Mouse (Mus musculus) layer of hippocampus, adult 9-10 months (tissue): ENCODE measurements at regions not wholly inside any gene's neighbourhood (a gene's known extent, or its start where the extent isn't known, plus 50 kb on each side); places are given as distances from the start of the nearest gene placed in this dataset.

ENCODE experiments used
- DNase-seq: peaks from one replicate; pipeline ENCODE4 v3.0.0; 2022; ENCODE audit warnings: low spot score

DNA sequence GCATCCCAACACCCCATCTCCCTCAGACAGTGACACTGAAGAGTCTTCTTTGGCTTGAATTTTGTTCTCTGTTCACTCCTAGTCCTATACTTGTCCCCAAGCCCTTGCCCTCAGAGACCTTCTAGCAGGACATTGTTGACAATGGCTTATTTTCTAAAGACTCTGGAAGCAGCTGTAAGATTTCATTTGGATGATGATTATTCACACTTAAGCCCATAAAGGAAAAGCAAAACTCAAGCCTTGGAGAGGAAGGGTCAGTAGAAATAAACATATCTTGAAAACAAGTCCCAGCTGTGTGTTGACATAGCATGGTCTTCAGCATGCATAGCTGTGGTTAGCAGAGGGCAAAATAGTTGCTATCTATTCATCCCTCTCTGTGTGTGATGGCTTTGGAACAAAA, 59.9 kb upstream of the Cdh11 start:
- no peak for DNase-seq

DNA sequence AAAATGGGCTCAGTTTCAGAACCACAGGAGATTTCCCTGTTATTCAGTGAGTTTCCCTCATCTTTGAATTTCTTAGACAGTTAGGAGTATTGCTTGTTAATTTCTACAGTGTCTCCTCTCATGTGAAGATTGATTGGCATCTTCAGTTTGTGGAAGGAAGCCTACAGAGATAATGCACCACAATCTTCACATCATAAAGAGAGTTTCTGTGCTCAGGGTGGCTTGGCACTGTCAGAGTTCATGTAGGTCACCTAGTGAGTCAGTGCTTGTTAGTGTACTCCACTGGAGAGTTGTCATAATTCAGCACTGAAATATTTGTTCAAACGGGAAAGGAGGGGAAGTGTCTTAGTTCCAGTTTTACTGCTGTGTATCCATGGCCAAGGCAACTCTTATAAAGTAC, 74.6 kb upstream of the Cdh11 start:
- DNase-seq: no peak

DNA sequence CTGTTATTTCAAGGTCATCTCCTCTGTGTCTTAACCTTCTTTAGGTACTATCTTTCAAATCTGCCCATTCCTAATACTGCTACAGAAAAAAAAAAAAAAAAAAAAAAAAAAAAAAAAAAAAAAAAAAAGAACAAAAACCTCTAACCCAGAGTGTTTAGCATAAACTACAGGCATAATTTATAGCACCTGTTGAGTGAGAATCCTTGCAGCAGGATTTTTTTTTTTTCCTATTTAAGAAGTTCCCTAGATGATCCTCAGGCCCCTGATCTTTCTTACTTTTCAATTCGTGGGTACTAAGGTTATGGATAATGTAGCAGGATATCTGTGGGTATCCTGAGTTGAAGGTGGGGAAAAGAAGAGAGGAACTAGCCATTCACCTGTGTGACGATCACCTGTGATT, 114.1 kb upstream of the Cdh11 start:
- no peak for DNase-seq

DNA sequence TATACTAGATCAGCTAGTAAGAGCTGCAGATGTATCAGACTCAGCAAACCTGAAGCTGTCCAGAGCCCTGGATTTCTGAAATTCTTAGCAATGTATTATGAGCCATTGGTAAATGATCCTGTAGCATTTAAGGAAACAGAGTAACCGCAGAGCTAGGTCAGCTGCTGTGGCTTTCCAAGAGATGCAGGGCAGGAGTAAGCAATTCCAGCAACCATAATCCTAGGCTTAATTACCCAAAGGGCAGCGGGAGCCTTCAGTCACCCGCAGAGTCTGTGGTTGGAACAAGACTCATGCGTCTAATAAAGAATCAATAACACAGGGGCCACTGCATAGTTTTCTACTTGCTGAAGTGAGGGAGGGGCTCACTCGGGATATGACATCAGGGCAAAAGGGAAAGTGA, 115.2 kb upstream of the Cdh11 start:
- DNase-seq: no peak

DNA sequence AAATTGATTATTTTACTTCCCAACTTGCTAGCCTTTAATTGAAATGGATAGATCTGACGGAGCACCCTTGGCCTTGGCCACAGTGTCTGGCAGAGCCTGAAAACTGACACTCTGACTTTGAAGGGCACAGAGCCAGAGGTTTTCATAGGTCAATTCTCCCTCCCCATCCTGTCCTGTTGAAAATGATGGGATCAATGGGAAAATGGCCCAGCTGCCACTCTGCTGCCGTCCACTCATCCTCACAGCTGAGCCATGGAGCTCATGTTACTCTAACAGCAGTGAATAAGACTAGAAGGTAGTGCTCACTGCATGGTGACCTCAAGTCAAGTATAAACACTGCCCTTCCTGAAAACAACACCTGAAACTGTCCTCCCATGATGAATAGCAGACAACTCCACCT, 122.0 kb upstream of the Cdh11 start:
- DNase-seq: no peak

DNA sequence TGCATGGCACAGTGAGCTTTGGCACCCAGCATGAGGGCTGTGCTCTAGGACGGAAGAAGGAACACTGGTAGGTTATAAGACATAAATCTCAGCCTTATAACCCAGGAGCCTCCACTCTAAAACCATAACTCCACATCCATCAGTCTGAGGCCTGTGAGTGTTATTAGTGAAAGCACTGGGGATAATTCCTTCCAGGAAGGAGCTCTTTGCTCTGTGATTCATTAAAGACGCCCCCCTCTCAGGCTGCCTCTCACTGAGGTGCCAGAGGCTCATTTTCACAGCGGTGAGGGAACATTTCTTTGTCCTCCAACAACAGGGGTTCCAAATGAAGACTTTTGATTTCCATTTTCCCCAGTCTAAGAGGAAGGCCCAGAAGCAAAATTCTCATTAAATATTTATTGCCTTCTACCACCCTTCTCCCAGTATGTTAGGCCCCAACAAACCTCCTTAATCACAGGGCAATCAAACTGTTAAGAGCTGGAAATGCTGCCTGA, 145.9 kb upstream of the Cdh11 start:
- DNase-seq: no peak

DNA sequence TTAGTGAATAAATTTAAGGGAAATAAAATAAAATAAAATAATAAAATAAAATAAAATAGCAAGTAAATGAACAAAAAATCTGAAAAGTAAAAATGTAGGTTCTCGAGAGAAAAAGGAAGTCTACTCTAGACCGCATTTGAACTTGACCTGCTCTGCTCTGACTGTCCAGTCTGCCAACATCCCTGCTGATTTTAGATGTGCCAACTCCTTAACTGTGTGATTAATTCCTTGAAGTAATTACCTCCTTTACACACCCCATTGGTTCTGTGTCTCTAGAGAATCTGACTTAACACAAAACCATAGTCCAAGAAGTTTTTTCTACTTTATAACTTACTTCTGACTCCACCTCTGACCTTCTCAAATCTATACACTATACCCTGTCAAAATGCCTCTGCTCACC, 153.3 kb upstream of the Cdh11 start:
- DNase-seq: no peak

DNA sequence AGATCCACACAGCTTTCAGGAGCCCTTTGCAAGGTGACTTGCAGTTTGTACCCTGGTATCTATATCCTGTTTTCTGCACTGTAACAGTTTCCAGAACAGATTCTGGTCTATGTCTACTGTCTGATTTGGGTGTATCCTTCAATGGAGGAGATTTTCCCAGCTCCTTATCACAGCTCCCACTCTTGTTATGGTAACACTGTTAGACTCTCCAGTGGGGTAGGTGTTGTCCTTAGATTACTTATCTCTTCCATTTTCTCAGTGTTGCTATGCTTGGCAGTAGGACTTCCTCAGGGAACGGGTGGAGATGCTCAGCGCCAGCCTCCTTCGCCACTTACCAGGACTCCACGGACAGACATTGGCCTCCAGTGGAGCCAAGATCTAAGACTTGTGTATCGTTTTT, 160.1 kb upstream of the Cdh11 start:
- DNase-seq: no peak

DNA sequence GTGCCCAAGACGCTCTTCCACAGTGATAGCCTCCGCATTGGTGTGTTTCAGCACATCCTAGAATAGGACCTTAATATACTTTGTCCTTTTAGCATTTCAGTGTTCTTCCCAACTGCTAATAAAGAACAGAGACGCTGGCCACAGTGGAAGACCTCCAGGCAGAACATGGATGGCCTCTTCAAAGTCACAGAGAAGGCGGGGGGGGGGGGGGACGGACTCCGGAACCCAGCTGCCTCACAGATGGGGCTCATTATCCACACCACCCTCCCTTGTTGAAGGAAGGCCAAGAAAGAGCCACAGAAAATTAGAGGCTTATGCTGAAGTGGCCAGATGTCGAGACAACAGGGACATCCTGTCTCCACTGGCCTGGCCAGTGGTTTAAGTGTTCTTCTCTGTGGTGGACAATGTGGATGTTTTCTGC, 192.7 kb upstream of the Cdh11 start:
- DNase-seq: no peak

DNA sequence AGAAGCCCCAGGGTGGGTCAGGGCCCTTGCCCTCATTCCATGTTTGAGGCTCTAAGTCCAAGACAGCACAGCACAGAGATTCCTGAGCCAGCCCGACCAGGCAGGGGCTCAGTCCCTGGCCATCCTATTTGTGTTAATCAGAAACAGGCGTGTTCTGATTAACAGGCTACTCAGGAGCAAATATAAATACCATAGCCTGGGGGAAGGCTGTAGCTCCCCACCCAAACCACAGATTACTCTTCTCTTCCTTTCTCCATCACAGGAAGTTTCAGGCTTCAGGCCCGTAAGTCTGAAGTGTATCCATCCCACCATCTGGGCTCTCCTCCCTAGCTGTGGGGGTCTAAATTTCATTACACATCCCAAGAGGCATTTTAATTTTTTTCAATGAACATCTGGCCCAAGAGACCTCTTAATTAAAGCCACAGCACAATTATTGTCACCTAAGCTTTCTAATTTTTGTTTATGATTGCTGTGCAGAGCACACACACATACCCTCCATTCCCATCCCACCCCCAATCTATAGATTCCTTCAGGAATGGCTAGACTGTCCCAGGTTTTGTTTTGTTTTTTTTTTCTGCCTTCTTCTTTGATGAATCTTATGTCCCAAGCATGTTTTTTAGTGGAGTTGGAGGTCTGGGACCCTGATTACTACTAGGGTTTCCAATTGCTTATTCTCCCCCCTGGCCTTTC, 197.9 kb upstream of the Cdh11 start:
- no peak for DNase-seq

DNA sequence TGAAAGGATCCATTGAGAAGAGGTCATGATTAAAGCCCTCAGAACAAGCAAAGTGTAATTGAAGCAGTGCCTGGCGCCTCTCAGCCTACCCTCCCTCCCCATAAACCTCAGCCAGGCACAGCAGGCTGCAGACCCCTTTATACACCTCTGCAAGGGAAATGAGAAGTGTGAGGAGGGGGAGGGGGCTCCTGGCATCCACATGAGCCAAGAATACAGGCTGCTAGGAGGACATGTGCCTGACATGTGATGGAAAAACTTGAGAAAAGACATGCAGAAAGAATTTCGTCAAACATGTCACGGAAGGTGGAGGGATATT, 198.4 kb upstream of the Cdh11 start:
- DNase-seq: no peak

DNA sequence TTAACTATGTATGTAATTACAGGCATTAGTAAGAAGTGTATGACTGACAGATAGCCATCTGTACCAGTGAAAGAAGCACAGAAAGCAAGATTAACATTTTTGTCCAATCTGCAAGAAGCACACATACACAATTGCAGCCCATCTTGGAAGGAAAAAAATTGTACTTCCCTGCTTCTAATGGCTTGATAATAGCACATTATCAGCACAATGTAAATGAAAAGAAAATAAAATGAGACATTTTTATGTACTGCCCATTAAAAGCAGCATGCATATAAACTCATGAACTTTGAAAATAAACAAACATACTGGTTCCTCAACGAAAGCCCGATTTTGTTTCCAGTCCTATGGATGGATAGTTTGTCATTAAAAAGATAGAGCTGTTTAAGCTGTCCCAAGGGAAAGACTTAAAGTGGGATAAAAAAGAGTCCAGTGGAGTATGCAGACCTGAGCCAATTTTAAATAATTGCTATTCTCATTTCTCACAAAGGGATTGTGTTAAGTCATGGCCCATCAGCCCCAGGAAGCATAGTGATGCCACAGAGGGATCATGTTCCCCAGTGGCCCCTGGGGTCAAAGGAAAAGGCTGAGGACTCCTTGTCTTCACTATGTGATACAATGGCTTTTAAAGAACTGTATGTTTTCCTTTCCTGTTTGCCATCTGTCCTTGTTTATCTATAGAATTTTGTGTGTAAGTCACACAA, 222.0 kb upstream of the Cdh11 start:
- DNase-seq: no peak

DNA sequence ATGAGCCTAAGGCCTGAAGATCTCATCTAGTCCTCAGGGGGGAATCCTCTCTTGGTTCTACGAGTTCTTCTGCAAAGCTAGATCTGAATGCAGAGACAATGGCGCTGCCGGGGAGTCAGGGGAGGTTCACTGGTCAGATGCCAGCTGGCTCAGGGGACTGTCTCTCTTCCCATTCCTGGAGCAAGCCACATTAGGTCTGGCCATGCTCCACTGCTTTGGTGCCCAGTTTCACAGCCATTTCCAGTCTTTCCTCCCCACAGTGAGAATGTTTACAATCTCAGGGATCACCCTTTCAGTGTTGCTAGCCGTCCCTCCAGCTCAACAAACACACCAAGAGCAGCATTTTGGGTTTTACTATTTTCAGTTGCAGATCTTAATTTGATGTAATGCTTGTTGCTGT, 233.7 kb upstream of the Cdh11 start:
- no peak for DNase-seq

DNA sequence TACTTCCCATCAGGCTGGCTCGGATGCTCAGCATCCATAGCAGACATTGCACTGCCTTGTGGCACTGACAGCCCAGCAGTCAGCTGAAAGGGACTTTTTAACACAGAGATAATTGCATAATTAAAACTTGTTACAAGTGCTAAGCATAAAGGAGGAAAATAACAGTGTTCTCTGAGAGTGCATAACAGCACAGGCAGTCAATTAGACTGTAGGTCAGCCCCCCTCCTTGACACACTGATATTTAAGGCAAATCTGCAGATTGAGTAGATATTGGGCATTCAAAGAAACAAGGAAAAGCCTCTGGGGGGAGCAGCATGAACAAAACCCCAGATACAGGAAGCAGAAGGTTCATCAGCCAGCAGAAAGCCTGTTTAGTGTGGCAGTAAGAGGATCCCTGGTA, 237.8 kb upstream of the Cdh11 start:
- DNase-seq: no peak

DNA sequence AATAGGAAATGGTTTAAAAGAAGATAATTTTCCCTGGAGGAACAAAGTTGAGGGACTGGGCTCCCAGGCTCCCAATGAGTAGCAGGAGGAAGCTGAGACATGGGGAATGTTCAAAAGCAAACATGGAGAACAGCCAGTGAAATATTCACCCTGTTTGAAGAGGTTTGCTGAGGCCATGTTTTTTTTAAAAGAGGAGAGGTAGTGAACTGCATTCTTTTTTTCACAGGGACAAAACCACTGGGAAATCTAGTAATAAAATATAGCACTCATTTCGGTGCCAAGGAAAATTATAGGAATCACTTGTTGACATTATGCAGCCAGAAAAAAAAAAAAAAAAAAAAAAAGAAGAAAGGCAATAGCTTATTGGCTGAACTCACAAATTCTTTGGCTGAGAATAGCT, 246.3 kb upstream of the Cdh11 start:
- no peak for DNase-seq

DNA sequence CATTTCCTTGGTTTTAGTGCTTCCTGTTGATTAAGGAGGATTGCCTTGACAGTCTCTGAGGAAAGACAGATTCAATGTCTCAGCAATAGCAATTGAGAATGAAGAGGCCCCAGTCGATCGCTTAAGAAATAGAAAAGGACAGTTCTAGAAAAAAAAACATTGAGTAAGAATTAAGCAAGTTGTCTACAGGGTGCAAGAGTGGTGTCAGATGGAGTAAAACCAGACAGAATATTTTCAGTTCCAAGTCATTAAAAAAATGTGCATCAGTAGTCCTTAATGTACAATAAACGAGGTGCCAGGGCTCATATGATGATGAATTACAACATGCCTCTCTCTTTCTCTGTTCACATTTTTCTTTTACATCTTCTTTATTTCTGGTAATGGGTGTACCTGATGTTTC, 248.5 kb upstream of the Cdh11 start:
- no peak for DNase-seq

DNA sequence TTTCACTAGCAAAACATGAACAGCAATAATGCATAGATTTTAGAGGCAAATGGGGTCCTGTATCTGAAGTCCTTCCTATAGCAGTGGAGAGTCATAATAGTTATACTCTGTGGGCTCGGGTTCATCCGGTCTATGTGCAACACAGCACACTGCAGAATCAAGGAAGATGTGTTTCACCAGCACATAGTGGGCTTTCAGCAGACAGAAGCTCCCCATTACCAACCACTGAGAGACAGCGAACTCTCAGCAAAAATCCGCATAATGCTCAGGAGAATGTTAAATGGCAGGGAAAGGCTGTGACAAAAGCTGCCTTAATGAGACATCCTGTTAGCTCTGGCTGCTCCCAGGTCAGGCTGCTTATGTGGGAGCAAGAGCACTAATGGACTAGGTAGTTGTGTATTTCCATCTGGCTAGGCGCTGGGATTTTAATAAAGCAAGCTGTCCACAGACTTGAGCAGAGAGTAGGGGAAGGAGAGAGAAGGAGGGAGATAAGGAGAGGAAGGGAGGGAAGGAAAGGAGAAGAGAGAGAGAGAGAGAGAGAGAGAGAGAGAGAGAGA, 286.7 kb upstream of the Cdh11 start:
- no peak for DNase-seq

DNA sequence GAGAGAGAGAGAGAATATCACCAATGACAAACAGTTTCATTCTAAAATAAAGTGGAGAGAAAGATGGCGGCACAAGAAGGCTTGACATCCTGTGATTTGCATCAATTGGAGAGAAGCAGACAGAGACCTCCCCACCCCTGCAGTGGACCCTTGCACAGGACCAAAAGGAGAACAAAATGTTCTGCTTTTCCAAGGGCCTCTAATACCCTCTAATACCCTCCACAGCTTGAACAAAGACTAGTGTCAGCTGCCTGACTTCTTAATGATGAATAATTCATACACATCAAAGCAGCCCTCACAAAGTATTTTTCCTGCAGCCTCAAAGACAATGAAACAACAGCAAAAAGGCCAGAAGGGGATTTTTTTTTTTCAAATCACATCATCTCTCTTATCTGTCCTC, 287.2 kb upstream of the Cdh11 start:
- DNase-seq: no peak

DNA sequence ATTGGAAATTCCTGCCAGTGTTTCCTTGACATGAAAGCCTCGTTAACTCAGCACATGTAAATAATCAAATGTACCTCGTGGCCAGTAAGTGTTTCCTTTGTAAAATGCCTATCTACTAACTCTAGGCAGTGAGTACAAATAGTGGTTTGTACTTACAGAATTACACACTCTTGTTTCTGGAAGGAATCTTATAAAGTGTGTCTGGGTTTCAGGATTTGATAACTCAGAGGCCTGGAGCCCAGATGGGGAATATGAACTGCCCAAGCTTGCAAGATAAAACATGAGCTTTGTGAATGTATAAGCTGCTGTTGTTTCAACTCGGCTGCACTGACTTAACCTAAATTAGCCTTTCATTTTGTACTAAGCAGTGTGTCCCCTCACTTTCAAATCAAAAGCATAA, 293.1 kb upstream of the Cdh11 start:
- DNase-seq: no peak

DNA sequence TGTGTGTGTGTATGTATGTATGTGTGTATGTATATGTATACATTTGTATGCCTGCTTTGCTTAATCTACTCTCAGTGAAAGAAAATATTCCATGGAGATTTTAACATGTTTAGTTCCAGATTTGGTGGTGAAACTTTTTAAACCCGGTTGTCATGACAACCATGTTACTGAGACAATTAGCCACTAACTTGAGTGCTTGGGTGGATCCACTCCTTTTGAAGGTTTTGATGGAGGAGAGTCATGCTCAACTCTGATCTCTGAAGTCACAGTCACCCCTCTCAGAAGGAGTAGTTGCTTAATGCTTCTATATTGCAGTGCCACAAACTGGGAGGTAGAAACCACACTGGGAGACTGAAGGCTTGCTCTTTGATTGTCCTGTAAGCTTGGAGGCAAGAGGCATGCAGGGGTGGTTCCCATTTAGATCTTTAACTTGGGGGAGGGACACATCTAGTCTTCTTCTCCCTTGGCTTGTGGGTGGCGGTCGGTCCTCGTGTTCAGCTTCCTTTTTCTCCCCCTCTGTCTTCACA, 301.6 kb upstream of the Cdh11 start:
- DNase-seq: no peak

DNA sequence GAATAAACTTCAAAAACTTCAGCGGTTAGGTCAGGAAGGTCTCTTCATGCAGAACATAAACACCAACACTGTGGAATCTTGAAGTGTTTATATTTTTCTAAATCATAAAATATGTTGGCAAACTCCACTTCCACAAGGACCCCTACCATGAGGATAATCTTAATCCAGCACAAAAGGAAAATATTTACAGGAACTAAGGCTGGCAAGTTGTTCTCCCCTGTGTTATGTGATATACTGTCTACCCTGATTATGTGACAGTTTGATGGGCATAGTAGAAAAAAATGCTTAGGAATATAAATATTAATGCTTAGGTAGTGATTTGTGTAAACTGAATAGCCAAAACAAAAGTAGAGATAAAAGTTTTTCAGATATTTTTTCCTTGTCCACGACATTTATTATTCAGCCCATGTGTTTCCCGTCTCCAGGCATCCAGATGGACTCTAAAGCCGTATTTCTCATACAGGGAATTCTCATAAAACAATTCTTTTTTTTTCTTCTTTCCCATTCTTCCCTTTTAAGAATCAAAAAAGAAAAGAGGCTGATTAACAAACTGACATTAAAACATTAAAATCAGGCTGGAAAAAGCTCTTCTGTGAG, 311.2 kb upstream of the Cdh11 start:
- DNase-seq: no peak

DNA sequence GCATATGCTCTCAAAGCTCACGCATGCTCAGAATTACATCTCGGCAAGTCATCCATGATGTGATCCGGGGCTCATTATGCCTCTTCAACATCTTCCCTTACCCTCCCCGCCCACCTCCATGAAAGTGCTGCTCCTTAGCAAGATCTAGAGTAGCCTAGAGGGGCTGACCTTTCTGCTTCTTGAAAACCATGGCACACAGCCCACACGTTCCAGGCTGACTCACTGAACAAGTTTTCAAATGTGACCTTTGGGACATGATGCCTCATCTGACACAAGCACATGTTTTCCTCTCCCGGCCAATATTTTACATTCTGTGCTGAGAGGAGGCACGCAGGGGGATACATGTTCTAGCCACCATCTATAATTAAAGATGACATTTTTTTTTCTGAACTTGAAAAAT, 340.1 kb upstream of the Cdh11 start:
- no peak for DNase-seq

DNA sequence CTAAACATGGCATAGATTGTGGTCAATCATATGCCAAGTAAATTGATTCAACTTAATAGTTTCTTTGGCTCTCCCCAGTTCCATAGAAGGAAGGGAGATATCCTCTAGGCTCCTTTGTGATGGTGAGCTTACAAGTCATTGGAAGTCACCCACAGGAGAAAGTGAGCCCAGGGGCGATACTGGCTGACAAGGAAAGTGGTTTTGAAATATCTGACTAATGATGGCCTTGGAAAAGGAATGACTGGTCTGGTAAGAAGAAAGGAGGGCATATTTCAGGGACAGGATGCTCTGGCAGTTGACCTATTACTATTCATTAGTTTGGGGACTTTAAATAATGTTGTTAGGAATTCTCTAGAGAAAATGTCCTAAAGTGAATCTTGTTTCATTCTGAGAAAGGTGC, 352.7 kb upstream of the Cdh11 start:
- DNase-seq: no peak
